Mouse (Mus musculus) stomach, embryonic 14.5 days (tissue): ENCODE measurements around the gene Olfr50. TPM values are rescaled to one million over a fixed set of nuclear protein-coding genes. Genes with fewer than 3 reads are reported as not detected.

Experiments
- ATAC-seq: fragments of 200-750 bp; cut with Nextera tagmentation; 2 replicates; pipeline ENCODE4 v1.8.0; 2017; ENCODE audit warnings: low read depth, moderate TSS enrichment; ENCODE audit not compliant: insufficient number of reproducible peaks, insufficient read depth, low FRiP score
- H3K27ac ChIP-seq: fragments of 300-500 bp; sonication (generic); 2 replicates; pipeline ENCODE4 v1.5.1; 2014; ENCODE audit warnings: mild to moderate bottlenecking, low read length, moderate library complexity, mixed read lengths
- H3K27me3 ChIP-seq: fragments of 300-500 bp; sonication (generic); 2 replicates; pipeline ENCODE4 v1.6.1; 2014; ENCODE audit warnings: low read length, control low read depth, mixed read lengths; ENCODE audit not compliant: control insufficient read depth, insufficient read depth
- H3K36me3 ChIP-seq: fragments of 300-500 bp; sonication (generic); 2 replicates; pipeline ENCODE4 v1.6.1; 2014; ENCODE audit warnings: mild to moderate bottlenecking, control low read depth, low read length, moderate library complexity, mixed read lengths; ENCODE audit not compliant: control insufficient read depth, insufficient read depth
- H3K4me1 ChIP-seq: fragments of 300-500 bp; sonication (generic); 2 replicates; pipeline ENCODE4 v1.6.1; 2014; ENCODE audit warnings: low read length, control low read depth, mixed read lengths; ENCODE audit not compliant: control insufficient read depth, insufficient read depth
- H3K4me2 ChIP-seq: fragments of 300-500 bp; sonication (generic); replicated peaks from 2 replicates; pipeline ENCODE4 v1.6.1; 2014; ENCODE audit warnings: low read depth, low read length, control low read depth
- H3K4me3 ChIP-seq: fragments of 300-500 bp; sonication (generic); 2 replicates; pipeline ENCODE4 v1.5.1; 2014; ENCODE audit warnings: low read depth, low read length, control low read depth
- H3K9ac ChIP-seq: fragments of 300-500 bp; sonication (generic); replicated peaks from 2 replicates; pipeline ENCODE4 v1.6.1; 2014; ENCODE audit warnings: low read depth, mild to moderate bottlenecking, control low read depth, low read length, moderate library complexity, mixed read lengths
- H3K9me3 ChIP-seq: fragments of 300-500 bp; sonication (generic); 2 replicates; pipeline ENCODE4 v1.6.1; 2016; ENCODE audit warnings: low read depth, low read length, control low read depth; ENCODE audit not compliant: control insufficient read depth
- WGBS: fragments of 180-500 bp; shearing (Covaris S2); extraction: QIAGEN DNeasy Blood & Tissue Kit; methylation state at CpG from one replicate; pipeline ENCODE4 v1.1.7; 2014; 5-methylcytosine and 5-hydroxymethylcytosine counted together
- polyA plus RNA-seq: library from polyadenylated mRNA; unstranded; fragments of >200 nt; fragmentation: Nextera tagmentation; extraction: Ambion mirVana; gene quantifications from 2 replicates; pipeline ENCODE4 v1.2.1, GENCODE M21; 2014

Olfr50 gene
- not detected in 2 replicates for polyA plus RNA-seq

GRCm38 (mm10) chr2:36790238-36790637, at the start of gene Olfr50:
TSS of gene Olfr50 (plus strand) at chr2:36790538.
- Histone ChIP-seq H3K9me3 (peaks cover 5% of the 10 kb centered on the region; the same call in 1 of the 2 replicates), H3K4me1 (no peaks in the 10 kb centered on the region), H3K36me3 (no peaks in the 10 kb centered on the region), H3K27ac (no peak within 1 kb of the TSS), H3K4me3 (no peak within 1 kb of the TSS), H3K9ac (no peak within 1 kb of the TSS), H3K27me3 (no peaks in the 10 kb centered on the region), H3K4me2 (no peak within 1 kb of the TSS)
- WGBS: 81% methylated on average over 2 of the region's 2 CpGs
- ATAC-seq: no peak

- Histone ChIP-seq H3K27ac (no peak within 1 kb of the TSS), H3K9ac (no peak within 1 kb of the TSS), H3K4me1 (no peaks in the 10 kb centered on the region), H3K27me3 (no peaks in the 10 kb centered on the region), H3K9me3 (peaks cover 5% of the 10 kb centered on the region; the same call in 1 of the 2 replicates), H3K4me2 (no peak within 1 kb of the TSS), H3K36me3 (no peaks in the 10 kb centered on the region), H3K4me3 (no peak within 1 kb of the TSS)
- no peak for ATAC-seq
- 68% methylated on average over 2 of the region's 2 CpGs for WGBS
These were observed 6.4 kb upstream of the Olfr50 start, which contains the start of gene Olfr348 for GRCm38 (mm10) chr2:36783976-36784375. TSS of gene Olfr348 (plus strand) at chr2:36784276.

- 73% methylated on average over 1 of the region's 1 CpGs for WGBS
These were observed 26.6 kb downstream of the Olfr50 start, which contains the start of gene Olfr3 for GRCm38 (mm10) chr2:36816932-36817331. TSS of gene Olfr3 (minus strand) at chr2:36817032.

GRCm38 (mm10) chr2:36846010-36846409, 55.7 kb downstream of the Olfr50 start, which contains the start of gene Olfr350:
TSS of gene Olfr350 (plus strand) at chr2:36846310.
- H3K9ac ChIP-seq: no peak within 1 kb of the TSS
- no peak within 1 kb of the TSS for H3K27ac ChIP-seq
- 98% methylated on average over 1 of the region's 1 CpGs for WGBS
- H3K4me1 ChIP-seq: no peaks in the 10 kb centered on the region
- H3K4me2 ChIP-seq: no peak within 1 kb of the TSS
- no peak within 1 kb of the TSS for H3K4me3 ChIP-seq
- H3K36me3 ChIP-seq: no peaks in the 10 kb centered on the region
- peaks cover 6% of the 10 kb centered on the region; the same call in 1 of the 2 replicates for H3K9me3 ChIP-seq
- no peak for ATAC-seq
- no peaks in the 10 kb centered on the region for H3K27me3 ChIP-seq

More at GRCm38 (mm10) chr2:36816932-36817331, 26.6 kb downstream of the Olfr50 start, which contains the start of gene Olfr3:
- Histone ChIP-seq H3K4me1 (no peaks in the 10 kb centered on the region), H3K9ac (no peak within 1 kb of the TSS), H3K36me3 (no peaks in the 10 kb centered on the region), H3K9me3 (0 out of 2 replicates have a peak, but pooled peaks cover 4% of the 10 kb centered on the region), H3K4me2 (no peak within 1 kb of the TSS), H3K27ac (no peak within 1 kb of the TSS), H3K4me3 (no peak within 1 kb of the TSS), H3K27me3 (no peaks in the 10 kb centered on the region)
- ATAC-seq: no peak

Other genes starting within 250 kb of the Olfr50 start
- not detected in 2 replicates for gene Olfr344, start 223.9 kb upstream of the Olfr50 start, polyA plus RNA-seq
- gene Olfr345, start 150.5 kb upstream of the Olfr50 start, polyA plus RNA-seq: not detected in 2 replicates
- not detected in 2 replicates for gene Olfr346, start 104.8 kb upstream of the Olfr50 start, polyA plus RNA-seq
- gene Olfr347, start 58.6 kb upstream of the Olfr50 start, polyA plus RNA-seq: not detected in 2 replicates
- not detected in 2 replicates for gene Olfr348, start 6.3 kb upstream of the Olfr50 start, polyA plus RNA-seq
- gene Olfr3, start 26.5 kb downstream of the Olfr50 start, polyA plus RNA-seq: not detected in 2 replicates
- not detected in 2 replicates for gene Olfr350, start 55.8 kb downstream of the Olfr50 start, polyA plus RNA-seq
- gene Olfr351, start 72.1 kb downstream of the Olfr50 start, polyA plus RNA-seq: not detected in 2 replicates
- gene Olfr352, start 77.9 kb downstream of the Olfr50 start, polyA plus RNA-seq: not detected in 2 replicates
- gene Olfr353, start 102.4 kb downstream of the Olfr50 start, polyA plus RNA-seq: not detected in 2 replicates
- gene Olfr354, start 115.1 kb downstream of the Olfr50 start, polyA plus RNA-seq: not detected in 2 replicates
- gene Olfr355, start 138.4 kb downstream of the Olfr50 start, polyA plus RNA-seq: not detected in 2 replicates
- gene Olfr356, start 146.6 kb downstream of the Olfr50 start, polyA plus RNA-seq: not detected in 2 replicates
- not detected in 2 replicates for gene Olfr357, start 203.3 kb downstream of the Olfr50 start, polyA plus RNA-seq
- not detected in 2 replicates for gene Olfr358, start 218.8 kb downstream of the Olfr50 start, polyA plus RNA-seq